Mouse (Mus musculus) c-Kit-positive CD71-negative TER-119-negative erythroid progenitor cells, embryonic 14.5 days (primary cell): ENCODE measurements at regions not wholly inside any gene's neighbourhood (a gene's known extent, or its start where the extent isn't known, plus 50 kb on each side); places are given as distances from the start of the nearest gene placed in this dataset.
"Not testable (repeated sequence)": the region's sequence is repeated elsewhere in the genome, so short reads cannot be mapped to it uniquely, and the experiment has no call there.

Experiments
- DNase-seq: peaks from one replicate; pipeline ENCODE4 v3.0.0-alpha.2; 2013; ENCODE audit warnings: low read depth

- DNase-seq = not testable (repeated sequence)
Observed at GRCm38 (mm10) chr14:52556340-52556739, 60.8 kb upstream of the Olfr1507 start.

GRCm38 (mm10) chr14:52553399-52553798, 57.9 kb upstream of the Olfr1507 start:
- no peak for DNase-seq

- no peak for DNase-seq
Observed at GRCm38 (mm10) chr14:52547933-52548332, 52.4 kb upstream of the Olfr1507 start.
